Mouse (Mus musculus): Measurements from ENCODE around the gene Padi1.

DNA sequence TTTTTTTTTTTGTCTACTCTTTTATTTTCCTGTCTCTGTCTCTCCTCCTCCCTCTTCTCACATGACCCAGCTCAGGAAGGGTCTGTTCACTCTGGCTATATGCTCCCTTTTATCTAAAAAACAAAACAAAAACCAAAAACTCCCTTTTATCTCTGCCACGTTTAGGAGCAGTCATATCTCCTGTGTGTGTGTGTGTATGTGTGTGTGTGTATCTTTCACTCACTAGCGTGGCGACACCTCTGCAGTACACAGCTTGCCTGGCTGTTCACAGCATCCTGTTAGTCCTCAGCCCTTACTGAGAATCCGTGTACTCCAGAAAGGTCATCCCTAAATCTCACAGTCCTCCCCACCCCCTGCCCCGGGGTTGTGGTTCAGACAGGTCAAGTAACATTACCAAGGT, 30.1 kb downstream of the Padi1 start:
- no peak for TF ChIP-seq CTCF (conservative IDR thresholded peaks at IDR 0.05; ENCODE audit: low read length)
- no peak for TF ChIP-seq NANOG (IDR thresholded peaks at IDR 0.05; ENCODE audit: borderline replicate concordance, low read length)
